8 mouse cellular contexts compared by ENCODE assay signal in the genomic region with DNA sequence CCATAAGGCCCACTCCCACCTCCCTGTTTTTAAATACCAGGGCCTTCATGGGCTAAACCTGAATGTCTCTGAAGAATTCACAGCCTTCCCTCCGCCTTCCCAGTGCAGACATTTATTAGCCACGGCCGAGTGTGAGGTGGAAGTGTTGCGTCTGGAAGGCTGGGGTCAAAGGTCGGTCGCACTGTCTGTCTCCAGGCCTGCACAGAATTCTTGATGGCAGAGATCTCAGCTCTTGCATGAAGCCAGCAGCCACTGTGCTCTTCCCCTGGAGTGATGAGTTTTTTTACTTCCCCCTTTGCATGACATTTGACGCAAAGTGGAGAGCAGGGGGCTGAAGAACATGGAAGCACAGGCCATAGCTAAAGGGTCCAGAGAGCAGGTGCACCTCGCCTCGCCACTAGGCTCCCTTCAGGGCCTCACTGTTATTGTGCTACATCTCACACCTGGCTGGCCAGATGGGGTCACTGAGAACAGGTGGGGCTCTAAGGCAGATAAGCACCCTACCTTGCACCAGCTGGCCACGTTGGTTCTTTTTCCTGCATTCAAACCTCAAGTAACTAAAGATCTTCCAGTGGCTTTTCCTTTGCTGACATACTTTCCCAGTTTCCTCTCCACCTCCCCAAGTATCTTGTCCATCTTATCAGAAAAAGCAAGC.
DNase-seq lines count a peak whose midpoint lies in the region; ATAC-seq lines count a peak whose summit lies in the region.

No protein-coding gene starts in this region.

- no peaks in the 10 kb centered on the region for H3K36me3 ChIP-seq in hindbrain, embryonic 10.5 days
- H3K36me3 ChIP-seq in liver, embryonic 15.5 days (replicated peaks), result no peaks in the 10 kb centered on the region

- H3K9me3 ChIP-seq in hindbrain, embryonic 10.5 days, result no peaks in the 10 kb centered on the region
- no peaks in the 10 kb centered on the region for H3K9me3 ChIP-seq in liver, embryonic 15.5 days (replicated peaks)

- H3K4me3 ChIP-seq in hindbrain, embryonic 10.5 days, result no peak overlapping the region
- peak overlapping the region; percentile 41 for H3K4me3 ChIP-seq in liver, embryonic 15.5 days (replicated peaks)

- peak; percentile 78 for DNase-seq in A20 (ENCODE audit: low read depth, low spot score)
- DNase-seq in brain, adult 2 months (ENCODE audit: low read depth, low spot score), result peak; percentile 68
- DNase-seq in hindbrain, embryonic 10.5 days (ENCODE audit: low spot score), result peak; percentile 45
- no peak for DNase-seq in thymus, postnatal 4 days
- no peak for DNase-seq in frontal cortex, postnatal 36 days (ENCODE audit: low spot score in 2 of 2)
- DNase-seq in frontal cortex, postnatal 10 days (ENCODE audit: low spot score in 2 of 2), result no peak

- H3K27ac ChIP-seq in hindbrain, embryonic 10.5 days, result peak overlapping the region; percentile 90
- peak overlapping the region; percentile 96 for H3K27ac ChIP-seq in liver, embryonic 15.5 days (replicated peaks)

- no peaks in the 10 kb centered on the region for H3K27me3 ChIP-seq in hindbrain, embryonic 10.5 days (ENCODE audit: insufficient read depth, poor library complexity, severe bottlenecking)
- H3K27me3 ChIP-seq in liver, embryonic 15.5 days, result peaks cover 17% of the 10 kb centered on the region

- peaks cover 84% of the 10 kb centered on the region for H3K4me1 ChIP-seq in hindbrain, embryonic 10.5 days (replicated peaks)
- H3K4me1 ChIP-seq in liver, embryonic 15.5 days (replicated peaks), result peaks cover 87% of the 10 kb centered on the region

- H3K9ac ChIP-seq in liver, embryonic 15.5 days, result peak overlapping the region; percentile 54

- 41% methylated on average over 10 of the region's 10 CpGs for WGBS in hindbrain, embryonic 10.5 days
- 33% methylated on average over 10 of the region's 10 CpGs for WGBS in liver, embryonic 15.5 days (ENCODE audit: insufficient replicate concordance)

- H3K4me2 ChIP-seq in liver, embryonic 15.5 days, result peak overlapping the region; percentile 79

- ATAC-seq in liver, embryonic 15.5 days (ENCODE audit: insufficient read depth), result no peak
- no peak for ATAC-seq in CD4-positive, CD25-positive, alpha-beta regulatory T cell, adult 4 months

Comparison
In these comparisons a context has a peak if more than half of its experiments do, and no peak if none do; other contexts are left out.
1. DNase-seq: peak in A20 (single experiment), brain, adult 2 months (single experiment) and hindbrain, embryonic 10.5 days (single experiment); none in thymus, postnatal 4 days (single experiment), frontal cortex, postnatal 36 days (0 of 2) and frontal cortex, postnatal 10 days (0 of 2).